Mouse (Mus musculus) testis, adult 2 months (tissue): ENCODE results near the gene Lamp2.

Experiments
- CTCF ChIP-seq: fragments of 200-500 bp; IDR thresholded peaks from 2 replicates; pipeline ENCODE4 v1.5.1; 2012; ENCODE audit warnings: low read depth, mild to moderate bottlenecking, inconsistent platforms, low read length, moderate library complexity; ENCODE audit not compliant: control insufficient read depth, insufficient read depth, insufficient replicate concordance
- POLR2A ChIP-seq: fragments of 200-500 bp; IDR thresholded peaks from 2 replicates; pipeline ENCODE4 v1.6.1; 2012; ENCODE audit warnings: low read depth, mild to moderate bottlenecking, inconsistent platforms, low read length, moderate library complexity; ENCODE audit not compliant: control insufficient read depth

DNA sequence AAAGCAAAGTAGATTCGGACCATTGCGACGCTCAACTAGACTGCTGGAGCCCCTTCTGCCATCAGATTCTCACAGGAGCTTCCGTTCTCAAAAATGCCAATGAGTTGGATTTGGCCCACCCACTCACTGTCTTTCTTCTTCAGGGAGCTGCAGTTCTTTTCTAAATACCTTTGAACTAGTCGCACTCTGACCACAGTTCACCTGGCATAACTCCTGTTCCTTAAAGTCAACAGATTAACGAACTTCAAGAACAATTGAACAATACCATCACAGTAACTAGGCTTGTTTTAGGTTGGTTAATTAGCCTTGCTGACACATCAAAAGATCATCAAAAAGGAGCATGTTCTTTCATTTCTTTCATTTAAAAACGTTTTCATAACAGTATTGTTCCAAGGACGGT, 2.8 kb upstream of the Lamp2 start:
- TF ChIP-seq CTCF (no peak), POLR2A (no peak)
